Mouse (Mus musculus): ENCODE results near the gene Ndufs6. TPM values are rescaled to one million over a fixed set of nuclear protein-coding genes. Genes with fewer than 3 reads are reported as not detected.

The Ndufs6 gene
- 100 to 1,000 TPM; 182 to 189 TPM for total RNA-seq (2021)
- long read RNA-seq, experiment 1, transcript Ndufs6-202 (4 exons, 534 nt), result minor isoform, 6 of 102 reads
- long read RNA-seq, experiment 1, transcript Ndufs6-201 (4 exons, 568 nt), result major isoform, 90 of 102 reads
- long read RNA-seq, experiment 1, partial matches to known transcripts, result 6 of 102 reads
- long read RNA-seq, experiment 1, other reads (novel, unspliced or antisense), result 0 of 102 reads
- long read RNA-seq, experiment 2, transcript Ndufs6-201 (4 exons, 568 nt), result major isoform, 62 of 65 reads
- long read RNA-seq, experiment 2, partial matches to known transcripts, result 0 of 65 reads
- long read RNA-seq, experiment 2, other reads (novel, unspliced or antisense), result 0 of 65 reads

- DNase-seq (ENCODE audit: low spot score in 2 of 2), result peak; percentile 94 to 95
- intact Hi-C loops (cut with DNase I), result no loop called here
These were observed at the start of gene Ndufs6, which contains the start of gene Mrpl36 for GRCm38 (mm10) chr13:73327827-73328698. TSS of gene Ndufs6 (minus strand) at chr13:73328542. TSS of gene Mrpl36 (plus strand) at chr13:73328513.

- intact Hi-C loops (cut with DNase I), result no loop called here
- DNase-seq (ENCODE audit: low spot score in 2 of 2), result no peak
These were observed 49.3 kb upstream of the Ndufs6 start for GRCm38 (mm10) chr13:73377637-73378036.

- no peak for DNase-seq (ENCODE audit: low spot score in 2 of 2)
- intact Hi-C loops (cut with DNase I), result no loop called here
These were observed 46.3 kb upstream of the Ndufs6 start for GRCm38 (mm10) chr13:73374612-73375011.

GRCm38 (mm10) chr13:73373367-73373766 is 45.0 kb upstream of the Ndufs6 start:
- no peak for DNase-seq (ENCODE audit: low spot score in 2 of 2)
- intact Hi-C loops (cut with DNase I), result no loop called here

DNA sequence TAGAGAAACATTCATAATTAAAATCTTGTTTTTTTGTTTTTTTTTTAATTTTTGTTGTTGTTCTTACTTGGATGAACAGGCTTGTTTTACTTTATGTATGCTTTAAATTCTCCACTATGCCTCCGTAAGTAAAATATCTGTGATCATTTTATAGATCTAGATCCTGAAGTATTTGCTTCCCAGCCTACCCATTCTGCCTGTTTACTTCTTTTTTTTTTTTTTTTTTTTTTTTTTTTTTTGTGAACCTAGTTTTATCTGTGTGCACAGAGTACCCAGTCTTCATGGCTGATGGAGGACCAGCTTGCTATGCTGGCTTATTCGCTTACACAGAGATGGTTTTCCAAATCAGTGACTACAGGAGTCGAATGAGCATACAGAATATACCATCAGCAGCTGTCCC is 28.8 kb upstream of the Ndufs6 start:
- no peak for DNase-seq (ENCODE audit: low spot score in 2 of 2)
- intact Hi-C loops (cut with DNase I), result no loop called here

GRCm38 (mm10) chr13:73352491-73352890 is 24.1 kb upstream of the Ndufs6 start:
- DNase-seq (ENCODE audit: low spot score in 2 of 2), result no peak
- intact Hi-C loops (cut with DNase I), result no loop called here

DNA sequence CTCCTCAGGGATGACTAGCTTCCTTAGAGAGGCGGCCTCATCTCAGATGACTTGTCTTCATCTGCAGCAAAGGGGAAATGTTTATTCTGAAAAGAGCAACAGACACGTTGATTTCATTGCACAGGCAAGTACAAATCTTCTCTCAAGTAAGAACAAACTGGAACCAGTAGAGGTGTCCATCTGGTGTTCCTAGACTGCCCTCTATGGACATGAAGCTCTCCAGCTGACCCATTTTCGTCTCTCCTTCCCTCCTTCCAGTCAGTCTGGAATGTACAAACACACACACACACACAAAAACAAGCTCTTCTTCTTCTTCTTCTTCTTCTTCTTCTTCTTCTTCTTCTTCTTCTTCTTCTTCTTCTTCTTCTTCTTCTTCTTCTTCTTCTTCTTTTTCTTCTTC is 23.6 kb upstream of the Ndufs6 start:
- DNase-seq (ENCODE audit: low spot score in 2 of 2), result no peak
- intact Hi-C loops (cut with DNase I), result no loop called here

DNA sequence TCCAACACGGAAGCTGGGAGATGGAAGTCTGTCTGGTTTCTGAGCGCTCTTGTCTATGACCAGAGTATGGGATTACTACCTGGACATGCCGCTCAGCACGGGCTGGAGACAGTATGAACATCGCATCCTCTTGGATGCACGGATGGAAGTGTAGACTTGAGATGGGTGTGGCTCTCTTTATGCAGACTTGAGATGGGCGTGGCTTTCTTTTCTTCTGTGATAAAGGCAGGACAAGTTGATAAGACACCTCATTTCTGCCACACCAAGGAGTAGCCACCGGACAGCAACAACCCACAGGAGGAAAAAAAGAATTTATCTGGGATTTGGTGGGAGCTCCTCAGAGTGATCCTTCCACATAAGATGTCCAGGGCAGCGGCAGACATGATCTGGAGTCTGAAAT is 22.4 kb upstream of the Ndufs6 start:
- intact Hi-C loops (cut with DNase I), result no loop called here
- no peak for DNase-seq (ENCODE audit: low spot score in 2 of 2)

GRCm38 (mm10) chr13:73347922-73348650 is 19.7 kb upstream of the Ndufs6 start:
- intact Hi-C loops (cut with DNase I), result no loop called here
- no peak for DNase-seq (ENCODE audit: low spot score in 2 of 2)

DNA sequence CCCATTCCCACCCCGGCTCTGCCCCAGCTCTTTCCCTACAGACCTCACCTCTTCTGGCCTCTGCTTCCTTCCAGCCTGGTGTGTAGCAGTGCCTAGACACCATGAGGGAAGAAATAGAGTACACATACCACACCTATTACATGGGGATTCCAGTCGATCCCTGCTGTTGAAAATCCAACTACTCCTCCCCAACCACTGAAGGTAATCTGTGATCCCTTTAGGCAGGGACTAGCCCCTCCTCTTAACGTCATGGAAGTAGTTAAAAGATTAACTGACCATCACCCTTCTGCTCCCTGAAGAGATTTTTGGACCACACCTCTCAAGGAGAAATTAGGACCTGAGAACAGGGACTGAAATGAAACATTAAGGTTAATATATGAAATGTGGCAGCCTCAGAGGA is 18.8 kb upstream of the Ndufs6 start:
- intact Hi-C loops (cut with DNase I), result no loop called here

GRCm38 (mm10) chr13:73346743-73347142 is 18.4 kb upstream of the Ndufs6 start:
- intact Hi-C loops (cut with DNase I), result no loop called here
- DNase-seq (ENCODE audit: low spot score in 2 of 2), result no peak

More for the DNA sequence above, 18.8 kb upstream of the Ndufs6 start:
- no peak for DNase-seq (ENCODE audit: low spot score in 2 of 2)

DNA sequence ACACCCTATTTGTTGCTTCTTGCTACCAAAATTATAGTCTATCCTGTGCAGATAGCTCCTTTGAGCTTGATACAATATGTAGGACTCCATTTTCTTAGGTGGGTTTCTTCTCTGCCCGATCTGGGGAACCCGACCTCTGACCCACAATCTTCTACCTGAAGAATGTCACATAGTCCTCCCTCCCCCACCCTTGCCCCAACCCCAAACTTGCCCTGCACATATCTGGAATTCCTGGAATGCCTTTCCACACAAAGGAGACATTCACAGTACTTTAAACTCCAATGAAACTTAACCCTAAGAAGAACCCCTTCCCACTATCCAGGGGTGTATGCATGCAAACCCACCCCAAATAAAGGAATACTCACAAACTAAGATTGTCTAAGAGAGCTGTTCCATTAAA is 17.8 kb upstream of the Ndufs6 start:
- DNase-seq (ENCODE audit: low spot score in 2 of 2), result no peak
- intact Hi-C loops (cut with DNase I), result no loop called here

- no peak for DNase-seq (ENCODE audit: low spot score in 2 of 2)
- intact Hi-C loops (cut with DNase I), result no loop called here
These were observed 17.0 kb upstream of the Ndufs6 start for GRCm38 (mm10) chr13:73345102-73345890.

GRCm38 (mm10) chr13:73336753-73337152 is 8.4 kb upstream of the Ndufs6 start:
- DNase-seq (ENCODE audit: low spot score in 2 of 2), result no peak
- intact Hi-C loops (cut with DNase I), result no loop called here

DNA sequence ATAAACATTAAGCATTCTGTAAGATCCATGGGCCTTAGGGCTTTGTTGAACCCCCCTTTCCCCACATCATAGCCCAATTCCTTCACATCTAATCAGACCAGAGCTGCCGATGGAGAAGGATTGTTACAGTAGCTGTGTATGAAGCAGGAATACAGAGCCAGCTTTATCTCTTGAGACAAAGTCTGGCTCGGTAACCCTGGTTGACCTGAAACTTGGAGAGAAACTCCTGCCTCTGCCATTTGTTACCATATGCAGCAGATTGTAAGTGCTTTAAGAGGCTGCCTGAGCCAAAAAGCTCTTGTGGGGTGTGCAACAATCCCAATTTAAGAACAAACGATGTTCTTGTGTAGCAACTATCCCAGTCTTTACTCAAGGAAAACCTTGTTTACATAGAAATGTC is 3.4 kb upstream of the Ndufs6 start:
- intact Hi-C loops (cut with DNase I), result no loop called here

DNA sequence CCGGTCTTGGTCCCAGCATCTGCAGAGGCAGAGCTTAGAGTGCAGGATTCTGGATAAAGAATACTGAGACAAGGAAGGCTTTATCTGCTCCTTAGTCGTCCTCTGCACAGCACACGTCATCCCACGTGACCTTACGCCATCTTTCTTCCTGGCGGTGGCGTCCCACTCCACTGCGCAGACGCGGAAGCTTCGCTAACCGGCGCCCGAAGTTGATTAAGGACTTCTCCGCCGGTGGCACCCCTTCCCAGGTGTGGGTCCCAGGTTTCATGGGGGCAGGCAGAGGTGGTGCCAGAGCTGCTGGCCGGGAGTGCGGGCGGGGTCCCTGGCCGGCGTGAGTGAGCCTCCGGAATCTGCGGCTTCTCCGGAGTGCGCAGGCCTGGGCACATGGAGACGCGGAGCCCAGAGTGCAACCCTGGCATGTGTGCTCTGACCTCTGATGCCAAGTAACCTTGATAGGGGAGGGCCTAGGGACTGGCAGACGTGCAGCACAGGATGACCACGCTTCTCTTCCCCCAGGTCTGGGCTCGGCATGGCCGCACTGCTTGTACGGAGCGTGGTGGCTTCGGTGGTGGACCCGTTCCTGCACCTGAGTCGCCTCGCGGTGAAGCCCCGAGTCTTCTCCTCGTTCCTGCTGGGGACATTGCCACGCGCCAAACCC is 2.6 kb upstream of the Ndufs6 start:
- intact Hi-C loops (cut with DNase I), result no loop called here
- peak; percentile 88 to 93 for DNase-seq (ENCODE audit: low spot score in 2 of 2)

More for the DNA sequence above, 3.4 kb upstream of the Ndufs6 start:
- peak in 1 of 2 experiments; percentile 42 for DNase-seq (ENCODE audit: low spot score in 2 of 2)

GRCm38 (mm10) chr13:73323406-73323805 is 4.9 kb downstream of the Ndufs6 start:
- DNase-seq (ENCODE audit: low spot score in 2 of 2), result no peak
- intact Hi-C loops (cut with DNase I), result no loop called here

GRCm38 (mm10) chr13:73322626-73323025 is 5.7 kb downstream of the Ndufs6 start:
- DNase-seq (ENCODE audit: low spot score in 2 of 2), result no peak
- intact Hi-C loops (cut with DNase I), result no loop called here

DNA sequence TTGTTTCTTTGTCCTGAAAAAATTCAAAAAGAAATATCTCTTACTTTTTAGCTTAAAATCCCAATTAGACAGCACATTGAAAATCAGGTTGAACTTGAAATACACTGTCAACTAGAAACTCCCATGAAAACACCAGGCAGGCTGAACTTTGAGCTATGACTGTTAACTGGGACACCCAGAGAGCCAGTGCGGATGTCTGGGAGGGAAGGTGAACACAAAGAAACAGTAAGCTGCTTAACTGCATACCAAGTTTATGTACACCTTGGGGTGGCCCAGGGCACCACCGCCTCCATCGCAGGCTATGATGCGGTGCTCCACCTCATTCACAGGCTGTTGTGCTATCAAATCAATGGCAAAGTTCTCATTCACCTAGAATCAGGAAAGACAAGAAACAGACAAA is 8.3 kb downstream of the Ndufs6 start:
- intact Hi-C loops (cut with DNase I), result no loop called here
- DNase-seq (ENCODE audit: low spot score in 2 of 2), result no peak
